Mouse (Mus musculus): ENCODE results near the gene Apoe. TPM values are rescaled to one million over a fixed set of nuclear protein-coding genes. Genes with fewer than 3 reads are reported as not detected.

The Apoe gene
- polyA plus RNA-seq, 1 experiment from 2014 or later = 1,470 TPM

GRCm38 (mm10) chr7:19651063-19651786 is 47.8 kb downstream of the Apoe start:
- Histone ChIP-seq H3K9ac (ENCODE audit: low read depth, low read length) (no peak overlapping the region), H3K4me1 (replicated peaks; ENCODE audit: control insufficient read depth, insufficient read depth, low read length) (peaks cover 9% of the 10 kb centered on the region), H3K4me2 (no peak overlapping the region), H3K27me3 (replicated peaks; ENCODE audit: control insufficient read depth, insufficient read depth, low read length) (no peaks in the 10 kb centered on the region), H3K27ac (ENCODE audit: low read depth, low read length) (no peak overlapping the region), H3K4me3 (ENCODE audit: low read depth, low read length) (no peak overlapping the region), H3K9me3 (ENCODE audit: control insufficient read depth, low read length) (no peaks in the 10 kb centered on the region), H3K36me3 (ENCODE audit: control insufficient read depth, insufficient read depth, low read length) (peaks cover 30% of the 10 kb centered on the region)
- DNase-seq (ENCODE audit: low spot score) = no peak
- ATAC-seq (replicated peaks; ENCODE audit: low FRiP score) = peak; percentile 48; the same call in 1 of the 2 replicates
- 64% methylated on average over 6 of the region's 6 CpGs for WGBS

Other genes with a start within 250 kb of the Apoe start
- 6.7 and 7.7 TPM in 2 replicates for gene Mark4, start 240.4 kb downstream of the Apoe start, polyA plus RNA-seq (2014; fragmentation: Nextera tagmentation; extraction: Ambion mirVana)
- 4.3 and 5.6 TPM in 2 replicates for gene Exoc3l2, start 235.9 kb downstream of the Apoe start, polyA plus RNA-seq (2014; fragmentation: Nextera tagmentation; extraction: Ambion mirVana)
- gene Bloc1s3, start 190.8 kb downstream of the Apoe start, polyA plus RNA-seq (2014; fragmentation: Nextera tagmentation; extraction: Ambion mirVana) = 2.0 and 2.1 TPM in 2 replicates
- 97.4 and 108 TPM in 2 replicates for gene Trappc6a, start 190.8 kb downstream of the Apoe start, polyA plus RNA-seq (2014; fragmentation: Nextera tagmentation; extraction: Ambion mirVana)
- gene Nkpd1, start 181.3 kb downstream of the Apoe start, polyA plus RNA-seq (2014; fragmentation: Nextera tagmentation; extraction: Ambion mirVana) = not detected in 2 replicates
- 2.9 and 3.1 TPM in 2 replicates for gene Ppp1r37, start 136.1 kb downstream of the Apoe start, polyA plus RNA-seq (2014; fragmentation: Nextera tagmentation; extraction: Ambion mirVana)
- 2.3 and 2.4 TPM in 2 replicates for gene Zfp296, start 121.9 kb downstream of the Apoe start, polyA plus RNA-seq (2014; fragmentation: Nextera tagmentation; extraction: Ambion mirVana)
- 133 and 142 TPM in 2 replicates for gene Gemin7, start 121.6 kb downstream of the Apoe start, polyA plus RNA-seq (2014; fragmentation: Nextera tagmentation; extraction: Ambion mirVana)
- gene Clasrp, start 94.7 kb downstream of the Apoe start, polyA plus RNA-seq (2014; fragmentation: Nextera tagmentation; extraction: Ambion mirVana) = 33.4 and 45.5 TPM in 2 replicates
- gene Relb, start 69.8 kb downstream of the Apoe start, polyA plus RNA-seq (2014; fragmentation: Nextera tagmentation; extraction: Ambion mirVana) = 2.0 and 2.3 TPM in 2 replicates
- 89.9 and 94.9 TPM in 2 replicates for gene Clptm1, start 34.2 kb downstream of the Apoe start, polyA plus RNA-seq (2014; fragmentation: Nextera tagmentation; extraction: Ambion mirVana)
- gene Apoc2, start 21.2 kb downstream of the Apoe start, polyA plus RNA-seq (2014; fragmentation: Nextera tagmentation; extraction: Ambion mirVana) = 235 and 244 TPM in 2 replicates
- gene Gm44805, start 17.8 kb downstream of the Apoe start, polyA plus RNA-seq (2014; fragmentation: Nextera tagmentation; extraction: Ambion mirVana) = not detected in 2 replicates
- gene Apoc4, start 17.7 kb downstream of the Apoe start, polyA plus RNA-seq (2014; fragmentation: Nextera tagmentation; extraction: Ambion mirVana) = 4.8 and 5.4 TPM in 2 replicates
- 173 and 199 TPM in 2 replicates for gene Apoc1, start 6.5 kb downstream of the Apoe start, polyA plus RNA-seq (2014; fragmentation: Nextera tagmentation; extraction: Ambion mirVana)
- 259 and 264 TPM in 2 replicates for gene Tomm40, start 16.2 kb upstream of the Apoe start, polyA plus RNA-seq (2014; fragmentation: Nextera tagmentation; extraction: Ambion mirVana)
- gene Nectin2, start 51.3 kb upstream of the Apoe start, polyA plus RNA-seq (2014; fragmentation: Nextera tagmentation; extraction: Ambion mirVana) = 55.9 and 58.4 TPM in 2 replicates
- gene Bcam, start 71.8 kb upstream of the Apoe start, polyA plus RNA-seq (2014; fragmentation: Nextera tagmentation; extraction: Ambion mirVana) = 17.5 and 21.8 TPM in 2 replicates
- gene Cblc, start 97.6 kb upstream of the Apoe start, polyA plus RNA-seq (2014; fragmentation: Nextera tagmentation; extraction: Ambion mirVana) = 1.4 TPM in 2 replicates
- gene Bcl3, start 123.6 kb upstream of the Apoe start, polyA plus RNA-seq (2014; fragmentation: Nextera tagmentation; extraction: Ambion mirVana) = 5.4 and 7.0 TPM in 2 replicates
- gene Gm19345, start 152.8 kb upstream of the Apoe start, polyA plus RNA-seq (2014; fragmentation: Nextera tagmentation; extraction: Ambion mirVana) = not detected in 2 replicates
- gene Ceacam16, start 162.1 kb upstream of the Apoe start, polyA plus RNA-seq (2014; fragmentation: Nextera tagmentation; extraction: Ambion mirVana) = not detected in 2 replicates
- gene Ceacam19, start 188.8 kb upstream of the Apoe start, polyA plus RNA-seq (2014; fragmentation: Nextera tagmentation; extraction: Ambion mirVana) = not detected in 2 replicates
- 5.1 and 6.1 TPM in 2 replicates for gene Pvr, start 222.0 kb upstream of the Apoe start, polyA plus RNA-seq (2014; fragmentation: Nextera tagmentation; extraction: Ambion mirVana)